Mouse (Mus musculus) kidney, postnatal 25 days (tissue): ENCODE measurements around the gene Chchd6.
A peak's percentile ranks its signal among the peaks of the same experiment; 100 is the strongest.

Source experiments
- DNase-seq, 2 experiments: peaks; one replicate each; pipeline ENCODE4 v3.0.0; 2021; ENCODE audit warnings: mixed read lengths in 2 of 2

The Chchd6 gene

GRCm38 (mm10) chr6:89354076-89354475 lies 241.4 kb downstream of the Chchd6 start:
- DNase-seq: peak in 1 of 2 experiments; percentile 1

GRCm38 (mm10) chr6:89353101-89353500 lies 242.4 kb downstream of the Chchd6 start:
- DNase-seq: peak; percentile 74 to 90

DNA sequence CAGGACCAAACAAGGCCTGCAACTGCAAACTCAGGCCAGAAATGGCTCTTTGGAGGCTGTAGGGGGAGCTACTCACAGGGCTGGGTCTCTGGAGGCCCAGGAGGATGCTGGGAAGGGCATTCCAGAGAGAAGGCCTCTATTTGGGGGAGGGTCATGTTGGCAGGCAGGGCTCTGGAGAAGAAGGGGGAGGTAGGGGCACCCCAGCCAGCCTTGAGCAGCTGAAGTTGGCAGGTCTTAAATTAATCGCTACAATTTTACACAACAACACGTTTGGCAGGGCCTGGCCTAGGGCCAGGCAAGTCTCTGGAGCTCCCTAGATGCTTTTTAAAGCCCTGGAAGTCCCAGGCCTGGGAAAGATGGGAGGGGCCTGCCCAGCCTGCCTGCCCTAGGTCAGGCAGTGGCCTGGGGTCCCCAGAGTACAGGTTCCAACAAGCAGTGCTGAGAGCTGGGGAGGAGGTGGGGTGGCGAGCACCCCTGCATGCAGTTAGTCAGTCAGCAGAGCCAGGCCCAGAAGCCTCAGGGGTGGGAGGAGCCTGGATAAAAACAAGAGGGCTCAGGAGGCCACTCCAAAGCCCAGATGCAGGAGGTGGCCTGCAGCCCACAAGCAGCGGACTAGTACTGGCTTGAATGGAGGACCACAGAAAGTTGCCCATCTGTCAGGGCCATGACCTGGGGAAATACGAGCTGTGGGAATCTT lies 243.9 kb downstream of the Chchd6 start:
- DNase-seq: peak; percentile 68 to 84

DNA sequence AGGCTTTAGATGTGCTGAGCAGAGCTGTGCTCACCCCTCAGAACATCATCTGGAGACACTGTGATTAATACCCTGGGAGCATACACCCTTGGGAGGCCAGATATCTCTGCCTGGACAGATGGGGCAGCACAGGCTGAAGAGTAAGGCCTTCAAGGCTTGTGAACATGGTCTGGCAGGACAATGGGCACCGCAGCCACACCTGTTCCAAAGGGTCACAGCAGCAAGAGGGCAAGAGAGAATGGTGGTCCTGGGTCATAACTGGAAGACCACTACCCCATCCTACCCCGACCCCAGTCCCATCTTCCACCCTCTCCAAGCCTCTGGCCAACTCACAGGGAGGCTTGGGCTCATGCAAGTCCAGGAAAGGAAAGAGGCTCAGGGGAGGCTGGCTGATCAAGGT lies 244.9 kb downstream of the Chchd6 start:
- DNase-seq: no peak

DNA sequence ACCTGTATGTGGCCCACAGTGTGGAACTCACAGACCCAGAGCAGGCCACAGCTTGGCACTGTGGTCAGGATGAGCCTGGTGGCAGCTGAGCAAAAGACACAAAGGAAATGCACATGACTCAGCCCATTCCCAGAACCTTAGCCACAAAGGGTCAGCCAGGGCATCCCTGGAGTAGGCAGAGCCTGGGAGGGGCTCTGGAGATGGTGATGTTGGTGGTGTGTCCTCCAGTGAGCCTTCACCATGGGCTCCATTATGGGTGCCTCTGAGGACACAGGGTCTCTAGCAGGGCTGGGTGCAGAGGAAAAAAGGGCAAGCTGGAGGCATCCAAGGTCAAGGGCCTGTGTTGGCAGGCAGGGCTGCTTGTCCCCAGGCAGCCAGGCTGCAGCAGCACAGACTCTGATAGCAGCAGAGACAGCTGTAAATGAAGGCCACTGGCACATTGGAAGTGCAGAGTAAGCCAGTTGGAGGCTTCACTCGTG lies 245.4 kb downstream of the Chchd6 start:
- DNase-seq: no peak

DNA sequence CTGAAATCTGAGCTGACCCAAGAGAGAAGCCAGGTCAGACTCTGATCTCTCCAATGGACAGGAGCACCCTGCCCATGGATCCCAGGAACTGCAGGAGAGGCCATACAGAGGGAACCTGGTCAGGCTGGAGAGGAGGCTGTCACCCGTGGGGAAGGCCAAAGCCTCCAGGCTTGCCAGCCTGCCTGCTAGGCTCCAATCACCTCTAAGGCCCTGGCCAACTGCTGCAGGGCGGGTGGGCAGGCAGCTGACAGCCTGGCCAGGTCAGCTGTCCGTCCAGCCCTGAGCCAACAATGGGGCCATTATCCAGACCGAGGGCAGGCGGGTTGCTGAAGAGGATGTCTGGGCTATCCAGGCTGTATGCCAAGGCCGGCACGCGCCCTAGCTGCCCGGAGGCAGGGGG lies 247.1 kb downstream of the Chchd6 start:
- DNase-seq: no peak

GRCm38 (mm10) chr6:89347792-89348191 lies 247.7 kb downstream of the Chchd6 start:
- DNase-seq: peak; percentile 41 to 76

GRCm38 (mm10) chr6:89345855-89346254 lies 249.6 kb downstream of the Chchd6 start:
- no peak for DNase-seq

- no peak for DNase-seq
These were observed 250.0 kb downstream of the Chchd6 start for GRCm38 (mm10) chr6:89345486-89345785.

DNA sequence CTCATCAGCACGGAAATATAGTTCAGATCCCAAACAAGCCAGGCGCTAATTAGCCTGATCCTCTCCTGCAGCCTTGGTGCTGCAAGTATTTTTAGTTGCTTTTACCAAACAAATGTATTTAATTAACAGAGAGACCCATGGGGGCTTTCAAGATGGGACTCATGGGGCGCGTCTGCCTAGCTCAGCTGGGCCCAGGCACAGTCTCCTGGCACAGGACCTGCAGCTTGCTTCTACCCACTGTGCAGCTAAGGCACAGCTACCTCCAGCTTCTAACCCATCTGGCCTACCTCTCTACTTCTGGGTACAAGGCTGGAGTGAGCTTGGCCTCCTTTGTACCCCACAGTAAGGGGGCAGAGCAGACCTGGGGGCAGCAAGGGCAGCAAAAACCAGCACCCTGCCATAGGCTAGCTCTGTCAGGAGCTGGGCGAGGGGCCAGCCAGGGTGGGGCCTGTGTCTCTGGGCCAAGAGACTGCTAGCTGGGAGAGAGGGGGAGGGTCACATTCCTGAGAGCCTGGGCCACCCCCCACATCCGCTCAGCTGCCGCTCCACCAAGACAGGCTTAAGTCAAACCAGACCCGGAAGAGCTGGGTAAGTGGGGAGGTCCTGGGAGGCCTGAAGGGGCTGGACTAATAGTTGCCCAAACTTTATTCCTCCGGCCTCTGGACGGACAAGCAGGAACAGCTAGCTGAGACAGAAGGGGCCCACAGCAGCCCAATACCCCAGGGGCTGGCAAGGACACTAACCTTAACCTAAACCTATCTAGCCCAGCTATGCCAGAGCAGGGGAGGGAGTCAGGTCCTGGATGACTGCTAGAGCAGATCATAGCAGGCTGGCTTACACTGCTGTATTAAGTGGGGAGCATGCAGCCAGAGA lies 250.6 kb downstream of the Chchd6 start:
- DNase-seq: peak; percentile 95 to 96

DNA sequence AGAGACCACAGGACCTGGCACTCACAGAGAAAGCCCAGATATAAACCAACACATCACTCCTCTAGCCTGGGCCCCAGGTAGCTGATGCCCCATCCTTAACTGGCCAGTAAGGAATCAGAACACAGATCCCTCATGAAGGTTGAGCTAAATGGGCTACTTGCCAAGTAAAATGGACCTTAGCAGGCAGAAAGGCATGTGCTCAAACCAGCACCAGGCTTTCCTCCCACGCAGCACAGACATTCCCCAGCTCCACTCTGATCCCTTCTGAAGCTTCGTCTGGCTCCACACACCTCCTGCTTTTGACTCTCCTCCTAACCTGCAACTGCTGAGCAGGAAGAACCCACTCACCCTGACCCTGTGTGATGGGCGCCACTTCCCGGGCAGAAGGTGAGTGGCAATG lies 253.5 kb downstream of the Chchd6 start:
- no peak for DNase-seq

DNA sequence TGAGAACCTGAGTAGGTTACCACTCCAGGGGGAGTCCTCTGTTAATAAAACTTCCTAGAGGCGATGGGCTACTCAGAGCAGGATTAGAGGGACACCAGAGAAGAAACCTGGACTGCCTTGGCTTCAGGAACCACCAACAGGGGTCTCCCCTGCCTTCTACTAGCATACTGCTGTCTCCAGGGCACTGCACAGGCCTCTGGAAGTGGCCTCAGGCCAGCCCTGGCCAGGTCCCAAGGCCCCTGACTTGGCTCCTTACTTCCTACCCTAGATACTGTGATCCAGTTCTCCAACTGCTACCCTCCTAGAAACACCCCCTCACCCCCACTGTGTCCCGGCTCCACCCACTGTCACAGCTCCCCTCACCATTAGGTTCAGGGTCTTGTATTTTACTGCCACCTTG lies 256.0 kb downstream of the Chchd6 start:
- DNase-seq: peak; percentile 64 to 71

GRCm38 (mm10) chr6:89338733-89339132 lies 256.7 kb downstream of the Chchd6 start:
- peak in 1 of 2 experiments; percentile 44 for DNase-seq

DNA sequence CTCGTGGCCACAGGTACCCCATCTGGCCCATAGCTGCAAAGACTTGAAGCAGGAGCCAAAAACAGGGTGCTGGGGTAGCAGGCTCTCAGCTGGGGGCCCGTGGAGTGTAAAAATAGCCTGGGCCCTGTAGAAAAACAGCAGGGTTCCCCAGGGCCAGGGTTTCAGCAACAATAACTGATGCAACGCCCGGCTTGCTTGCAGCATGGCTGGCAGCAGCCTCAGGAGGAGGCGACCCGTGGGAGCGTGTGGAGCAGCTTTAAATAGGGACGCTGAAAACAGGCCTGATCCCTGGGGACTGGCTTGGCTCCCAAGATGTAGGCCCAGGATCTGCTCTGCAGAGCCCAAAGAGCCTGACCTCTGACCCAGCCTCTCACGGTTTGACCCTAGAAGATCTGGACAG lies 257.9 kb downstream of the Chchd6 start:
- peak in 1 of 2 experiments; percentile 60 for DNase-seq

DNA sequence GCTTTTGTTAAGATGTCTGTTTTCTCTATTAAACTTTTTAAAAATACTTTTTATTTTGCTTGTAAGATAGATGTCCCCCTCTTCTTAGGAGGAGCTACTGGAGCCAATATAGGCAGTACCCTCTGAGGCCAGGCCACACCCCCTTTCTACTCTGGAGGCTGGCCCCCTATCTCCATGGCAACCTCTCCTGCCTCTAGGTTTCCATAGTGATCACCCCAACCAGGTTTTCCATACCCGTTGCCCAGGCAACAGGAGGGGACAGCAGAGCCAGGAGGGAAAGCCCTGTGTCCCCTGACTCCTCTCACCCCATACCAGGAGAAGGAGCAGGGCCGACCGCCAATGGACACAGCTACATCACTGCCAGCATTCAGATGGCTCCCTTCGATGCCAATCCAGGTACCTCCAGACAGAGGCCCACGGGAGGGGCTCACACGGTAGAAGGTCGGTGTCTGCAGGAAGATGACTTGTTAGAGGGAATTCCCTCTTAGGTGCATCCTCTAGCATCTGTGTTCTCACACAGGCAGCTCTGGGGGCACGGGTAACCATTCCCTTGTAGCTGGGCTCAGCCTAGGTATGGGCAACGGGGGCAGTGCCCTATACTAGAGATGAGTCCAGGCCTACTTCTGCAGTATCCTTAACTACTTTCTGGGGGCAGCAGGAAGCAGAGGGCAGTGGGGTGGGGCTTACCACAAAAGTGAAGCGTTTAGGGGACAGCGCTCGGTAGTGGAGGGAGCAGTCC lies 261.3 kb downstream of the Chchd6 start:
- DNase-seq: no peak
